Mouse (Mus musculus) liver, postnatal 0 days (tissue): ENCODE results near the gene Tmem234.

Experiments
- CTCF ChIP-seq: sonication (generic); IDR thresholded peaks from 2 replicates; pipeline ENCODE4 v1.5.1; 2016; ENCODE audit warnings: antibody characterized with exemption, low read depth
- EP300 ChIP-seq: IDR thresholded peaks from 2 replicates; pipeline ENCODE4 v1.6.1; 2016; ENCODE audit warnings: antibody characterized with exemption, low read depth, mild to moderate bottlenecking

- no peak for TF ChIP-seq CTCF
- no peak for TF ChIP-seq EP300
Observed at GRCm38 (mm10) chr4:129586943-129587342, 13.5 kb upstream of the Tmem234 start.
